Mouse (Mus musculus): ENCODE measurements at regions not wholly inside any gene's neighbourhood (a gene's known extent, or its start where the extent isn't known, plus 50 kb on each side); places are given as distances from the start of the nearest gene placed in this dataset.

- no peak for TF ChIP-seq CTCF (IDR thresholded peaks at IDR 0.05; ENCODE audit: low read depth)
- TF ChIP-seq EP300 (IDR thresholded peaks at IDR 0.05; ENCODE audit: low read depth), result no peak
These were observed 659.6 kb upstream of the Kirrel3 start for GRCm38 (mm10) chr9:33826116-33826515.
